ENCODE assay signal across 28 mouse cellular contexts in the genomic region with DNA sequence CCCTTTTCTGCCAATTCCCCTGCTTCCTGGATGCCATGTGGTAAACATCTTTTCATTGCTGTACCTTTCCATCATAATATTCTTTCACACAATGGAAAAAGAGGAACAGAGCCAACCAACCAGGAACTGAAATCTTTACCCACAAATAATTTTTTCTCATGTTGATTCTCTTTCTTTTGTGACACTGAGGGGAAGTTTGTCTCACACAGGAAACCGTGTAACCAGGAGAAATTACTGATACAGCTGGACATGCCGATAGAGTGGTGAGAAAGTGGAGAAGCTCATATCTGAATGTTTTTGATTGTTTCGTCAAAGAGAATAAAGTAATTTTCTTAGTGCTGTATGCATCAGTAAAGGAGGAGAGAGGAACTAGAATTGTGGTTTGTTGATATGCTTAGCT.
DNase-seq lines count a peak whose midpoint lies in the region; ATAC-seq and TF ChIP-seq lines count a peak whose summit lies in the region.
"Had no signal": no experiment of that assay in that cellular context is flagged by ENCODE, and none has a peak within 500 bp of the region (broad histone marks: within the 10 kb centered on the region; RNA-seq: fewer than 3 reads in every experiment).

No protein-coding gene starts in this region.

- peak; percentile 98 for ATAC-seq in common myeloid progenitor, adult 5-6 weeks (replicated peaks; ENCODE audit: low read depth, poor library complexity, severe bottlenecking)
- ATAC-seq in forebrain, embryonic 11.5 days (replicated peaks; ENCODE audit: low FRiP score), result no peak
- ATAC-seq in intestine, embryonic 16.5 days, result no peak
- ATAC-seq: activated CD4-positive, CD25-positive, alpha-beta regulatory T cell, adult 4 months; forebrain, embryonic 14.5 days had no signal

- no peaks in the 10 kb centered on the region for H3K4me1 ChIP-seq in MEL (ENCODE audit: control insufficient read depth in 1 of 2, insufficient read depth in 2 of 2, low read length in 2 of 2)
- H3K4me1 ChIP-seq in forebrain, embryonic 11.5 days (replicated peaks; ENCODE audit: control insufficient read depth, insufficient read depth, low read length), result no peaks in the 10 kb centered on the region
- no peaks in the 10 kb centered on the region for H3K4me1 ChIP-seq in intestine, embryonic 16.5 days (ENCODE audit: control insufficient read depth, insufficient read depth, low read length)
- H3K4me1 ChIP-seq: forebrain, embryonic 10.5 days; heart, embryonic 10.5 days; heart, embryonic 13.5 days; hindbrain, embryonic 12.5 days; hindbrain, embryonic 15.5 days had no signal

- H3K27me3 ChIP-seq in MEL (ENCODE audit: control insufficient read depth in 1 of 2, insufficient read depth in 2 of 2, low read length in 2 of 2), result no peaks in the 10 kb centered on the region
- no peaks in the 10 kb centered on the region for H3K27me3 ChIP-seq in forebrain, embryonic 11.5 days (ENCODE audit: control insufficient read depth, insufficient read depth, low read length)
- H3K27me3 ChIP-seq in intestine, embryonic 16.5 days (replicated peaks; ENCODE audit: control insufficient read depth, insufficient read depth, low read length), result no peaks in the 10 kb centered on the region
- H3K27me3 ChIP-seq: CH12.LX; heart, embryonic 13.5 days; hindbrain, embryonic 12.5 days; hindbrain, embryonic 15.5 days had no signal

- no peaks in the 10 kb centered on the region for H3K79me2 ChIP-seq in MEL (ENCODE audit: control insufficient read depth, insufficient read depth, low read length, poor library complexity)
- no peaks in the 10 kb centered on the region for H3K79me2 ChIP-seq in macrophage (ENCODE audit: inconsistent target)

- no peak for TF ChIP-seq POLR2A in MEL (IDR thresholded peaks at IDR 0.05; ENCODE audit: control insufficient read depth in 1 of 2, insufficient read depth in 1 of 2, low read depth in 1 of 2, low read length in 2 of 2, poor library complexity in 1 of 2)

- H3K27ac ChIP-seq in MEL (ENCODE audit: control insufficient read depth, low read depth, low read length) (no peak overlapping the region), macrophage (peak overlapping the region; percentile 27; the same call in 1 of the 2 replicates)
- H3K27ac ChIP-seq in forebrain, embryonic 11.5 days (ENCODE audit: low read depth, low read length), result no peak overlapping the region
- no peak overlapping the region for H3K27ac ChIP-seq in intestine, embryonic 16.5 days (ENCODE audit: low read length)
- H3K27ac ChIP-seq: forebrain, embryonic 10.5 days; heart, adult 2 months; heart, embryonic 10.5 days; heart, embryonic 13.5 days; hindbrain, embryonic 12.5 days; hindbrain, embryonic 15.5 days had no signal

- H3K4me3 ChIP-seq in MEL (ENCODE audit: control insufficient read depth in 1 of 2, insufficient read depth in 1 of 2, low read depth in 2 of 2, low read length in 2 of 2) (no peak overlapping the region), macrophage (ENCODE audit: inconsistent target) (no peak overlapping the region)
- H3K4me3 ChIP-seq in forebrain, embryonic 11.5 days (ENCODE audit: low read depth, low read length), result no peak overlapping the region
- H3K4me3 ChIP-seq in intestine, embryonic 16.5 days (ENCODE audit: low read length), result no peak overlapping the region
- H3K4me3 ChIP-seq: forebrain, embryonic 10.5 days; heart, adult 2 months; heart, embryonic 10.5 days; heart, embryonic 13.5 days; hindbrain, embryonic 12.5 days; hindbrain, embryonic 15.5 days had no signal

- 3% methylated on average over 3 of the region's 3 CpGs for WGBS in macrophage (ENCODE audit: missing documents)
- WGBS in forebrain, embryonic 11.5 days, result 87% methylated on average over 3 of the region's 3 CpGs
- 69% methylated on average over 3 of the region's 3 CpGs for WGBS in intestine, embryonic 16.5 days

- no peak for TF ChIP-seq RAD21 in MEL (IDR thresholded peaks at IDR 0.05; ENCODE audit: low read depth, low read length)

- TF ChIP-seq EP300 in MEL (IDR thresholded peaks at IDR 0.05; ENCODE audit: low read depth in 1 of 2, low read length in 2 of 2), result no peak

- H3K9me3 ChIP-seq in MEL (replicated peaks; ENCODE audit: insufficient read depth, low read length), result no peaks in the 10 kb centered on the region
- no peaks in the 10 kb centered on the region for H3K9me3 ChIP-seq in forebrain, embryonic 11.5 days (ENCODE audit: control insufficient read depth, low read length)
- H3K9me3 ChIP-seq in intestine, embryonic 16.5 days (ENCODE audit: control insufficient read depth, low read length), result no peaks in the 10 kb centered on the region
- H3K9me3 ChIP-seq: forebrain, embryonic 10.5 days; G1E; heart, embryonic 10.5 days; heart, embryonic 13.5 days; hindbrain, embryonic 12.5 days; hindbrain, embryonic 15.5 days had no signal

- H3K4me2 ChIP-seq in forebrain, embryonic 11.5 days (ENCODE audit: low read depth, low read length, severe bottlenecking), result no peak overlapping the region
- no peak overlapping the region for H3K4me2 ChIP-seq in intestine, embryonic 16.5 days (ENCODE audit: low read depth, low read length)
- H3K4me2 ChIP-seq: heart, embryonic 13.5 days; hindbrain, embryonic 12.5 days; hindbrain, embryonic 15.5 days had no signal

- peak; percentile 7 for DNase-seq in MEL (ENCODE audit: low read depth, low spot score)
- DNase-seq in forebrain, embryonic 11.5 days (ENCODE audit: low spot score), result no peak
- DNase-seq in urinary bladder, adult 2 months (ENCODE audit: low spot score), result no peak
- no peak for DNase-seq in layer of hippocampus, adult 8-10 months (ENCODE audit: low spot score in 2 of 2)
- DNase-seq: adrenal gland, postnatal 10 days; adrenal gland, postnatal 36 days; B cell, adult 2 months; cerebellum, adult 11 months; cerebellum, adult 2 months; cerebellum, postnatal 10 days; cerebellum, postnatal 36 days; gastrocnemius, postnatal 25 days; heart, adult 2 months; heart, postnatal 14 days; heart, postnatal 4 days; kidney, adult 18-20 months had no signal

- no peak for TF ChIP-seq CTCF in MEL (IDR thresholded peaks at IDR 0.05 in 2 of 3, conservative IDR thresholded peaks at IDR 0.05 in 1 of 3; ENCODE audit: control insufficient read depth in 1 of 3, insufficient read depth in 1 of 3, low read depth in 2 of 3, low read length in 3 of 3, poor library complexity in 1 of 3, severe bottlenecking in 1 of 3)

- no peak overlapping the region for H3K9ac ChIP-seq in MEL (ENCODE audit: control insufficient read depth, low read depth, low read length, poor library complexity, severe bottlenecking)
- H3K9ac ChIP-seq in forebrain, embryonic 11.5 days (ENCODE audit: low read length), result no peak overlapping the region
- no peak overlapping the region for H3K9ac ChIP-seq in intestine, embryonic 16.5 days (ENCODE audit: low read depth, low read length)
- H3K9ac ChIP-seq: heart, embryonic 13.5 days; hindbrain, embryonic 12.5 days; hindbrain, embryonic 15.5 days had no signal

- H3K36me3 ChIP-seq in MEL (ENCODE audit: control insufficient read depth in 1 of 2, insufficient read depth in 2 of 2, low read length in 2 of 2) (no peaks in the 10 kb centered on the region), macrophage (ENCODE audit: inconsistent target) (no peaks in the 10 kb centered on the region)
- no peaks in the 10 kb centered on the region for H3K36me3 ChIP-seq in forebrain, embryonic 11.5 days (ENCODE audit: control insufficient read depth, insufficient read depth, low read length)
- H3K36me3 ChIP-seq in intestine, embryonic 16.5 days (ENCODE audit: control insufficient read depth, insufficient read depth, low read length), result no peaks in the 10 kb centered on the region
- H3K36me3 ChIP-seq: forebrain, embryonic 10.5 days; G1E; heart, embryonic 10.5 days; heart, embryonic 13.5 days; hindbrain, embryonic 12.5 days; hindbrain, embryonic 15.5 days had no signal

TF ChIP-seq in MEL, 35 proteins besides CTCF, POLR2A, EP300 and RAD21:
- TF ChIP-seq E2F4 (IDR thresholded peaks at IDR 0.05; ENCODE audit: borderline replicate concordance, low read depth, low read length) (no peak), ZC3H11A (IDR thresholded peaks at IDR 0.05; ENCODE audit: low read depth, low read length) (no peak), UBTF (IDR thresholded peaks at IDR 0.05; ENCODE audit: borderline replicate concordance, insufficient read depth, low read depth, low read length) (no peak), MYB (IDR thresholded peaks at IDR 0.05; ENCODE audit: low read depth, low read length) (no peak), CHD1 (IDR thresholded peaks at IDR 0.05; ENCODE audit: low read depth, low read length) (no peak)
TF ChIP-seq in MEL: peak in this region for 0.
